Mouse (Mus musculus): ENCODE measurements at regions not wholly inside any gene's neighbourhood (a gene's known extent, or its start where the extent isn't known, plus 50 kb on each side); places are given as distances from the start of the nearest gene placed in this dataset.

- no peak overlapping the region for H3K4me3 ChIP-seq (ENCODE audit: control insufficient read depth in 1 of 2, insufficient read depth in 1 of 2, low read depth in 1 of 2, low read length in 2 of 2)
- H3K9ac ChIP-seq (ENCODE audit: low read length), result no peak overlapping the region
- no peak overlapping the region for H3K4me2 ChIP-seq (ENCODE audit: low read length)
- H3K4me1 ChIP-seq (ENCODE audit: control insufficient read depth in 2 of 2, insufficient read depth in 2 of 2, low read length in 2 of 2), result no peaks in the 10 kb centered on the region
- ATAC-seq (ENCODE audit: insufficient number of reproducible peaks, insufficient read depth, low FRiP score, low read depth), result no peak
- no peak overlapping the region for H3K27ac ChIP-seq (replicated peaks in 1 of 2; ENCODE audit: control insufficient read depth in 1 of 2, insufficient read depth in 1 of 2, low read depth in 2 of 2, low read length in 2 of 2)
- no peaks in the 10 kb centered on the region for H3K36me3 ChIP-seq (ENCODE audit: control insufficient read depth, insufficient read depth, low read length)
- H3K27me3 ChIP-seq (ENCODE audit: control insufficient read depth, insufficient read depth, low read length), result no peaks in the 10 kb centered on the region
- H3K9me3 ChIP-seq (ENCODE audit: control insufficient read depth, low read length), result no peaks in the 10 kb centered on the region
- 85% methylated on average over 2 of the region's 2 CpGs for WGBS
Measured at GRCm38 (mm10) chr10:46718349-46719087, 1140.9 kb downstream of the Hace1 start.

GRCm38 (mm10) chr10:46719088-46719469 lies 1141.5 kb downstream of the Hace1 start:
- 85% methylated on average over 2 of the region's 2 CpGs for WGBS
- Histone ChIP-seq H3K4me2 (ENCODE audit: low read length) (no peak overlapping the region), H3K9me3 (ENCODE audit: control insufficient read depth, low read length) (no peaks in the 10 kb centered on the region), H3K4me1 (ENCODE audit: control insufficient read depth in 2 of 2, insufficient read depth in 2 of 2, low read length in 2 of 2) (no peaks in the 10 kb centered on the region), H3K27me3 (ENCODE audit: control insufficient read depth, insufficient read depth, low read length) (no peaks in the 10 kb centered on the region), H3K9ac (ENCODE audit: low read length) (no peak overlapping the region), H3K4me3 (ENCODE audit: control insufficient read depth in 1 of 2, insufficient read depth in 1 of 2, low read depth in 1 of 2, low read length in 2 of 2) (no peak overlapping the region), H3K36me3 (ENCODE audit: control insufficient read depth, insufficient read depth, low read length) (no peaks in the 10 kb centered on the region), H3K27ac (replicated peaks in 1 of 2; ENCODE audit: control insufficient read depth in 1 of 2, insufficient read depth in 1 of 2, low read depth in 2 of 2, low read length in 2 of 2) (no peak overlapping the region)
- ATAC-seq (ENCODE audit: insufficient number of reproducible peaks, insufficient read depth, low FRiP score, low read depth), result no peak

GRCm38 (mm10) chr10:46723666-46724065 lies 1146.0 kb downstream of the Hace1 start:
- Histone ChIP-seq H3K4me3 (ENCODE audit: control insufficient read depth in 1 of 2, insufficient read depth in 1 of 2, low read depth in 1 of 2, low read length in 2 of 2) (no peak overlapping the region), H3K4me1 (ENCODE audit: control insufficient read depth in 2 of 2, insufficient read depth in 2 of 2, low read length in 2 of 2) (no peaks in the 10 kb centered on the region), H3K27me3 (ENCODE audit: control insufficient read depth, insufficient read depth, low read length) (no peaks in the 10 kb centered on the region), H3K36me3 (ENCODE audit: control insufficient read depth, insufficient read depth, low read length) (no peaks in the 10 kb centered on the region), H3K9me3 (ENCODE audit: control insufficient read depth, low read length) (no peaks in the 10 kb centered on the region), H3K9ac (ENCODE audit: low read length) (no peak overlapping the region), H3K4me2 (ENCODE audit: low read length) (no peak overlapping the region), H3K27ac (replicated peaks in 1 of 2; ENCODE audit: control insufficient read depth in 1 of 2, insufficient read depth in 1 of 2, low read depth in 2 of 2, low read length in 2 of 2) (no peak overlapping the region)
- WGBS, result 45% methylated on average over 2 of the region's 2 CpGs
- ATAC-seq (ENCODE audit: insufficient number of reproducible peaks, insufficient read depth, low FRiP score, low read depth), result no peak

- Histone ChIP-seq H3K9ac (ENCODE audit: low read length) (no peak overlapping the region), H3K27ac (replicated peaks in 1 of 2; ENCODE audit: control insufficient read depth in 1 of 2, insufficient read depth in 1 of 2, low read depth in 2 of 2, low read length in 2 of 2) (no peak overlapping the region), H3K4me1 (ENCODE audit: control insufficient read depth in 2 of 2, insufficient read depth in 2 of 2, low read length in 2 of 2) (no peaks in the 10 kb centered on the region), H3K36me3 (ENCODE audit: control insufficient read depth, insufficient read depth, low read length) (no peaks in the 10 kb centered on the region), H3K27me3 (ENCODE audit: control insufficient read depth, insufficient read depth, low read length) (no peaks in the 10 kb centered on the region), H3K9me3 (ENCODE audit: control insufficient read depth, low read length) (no peaks in the 10 kb centered on the region), H3K4me3 (ENCODE audit: control insufficient read depth in 1 of 2, insufficient read depth in 1 of 2, low read depth in 1 of 2, low read length in 2 of 2) (no peak overlapping the region), H3K4me2 (ENCODE audit: low read length) (no peak overlapping the region)
- 52% methylated on average over 1 of the region's 1 CpGs for WGBS
- no peak for ATAC-seq (ENCODE audit: insufficient number of reproducible peaks, insufficient read depth, low FRiP score, low read depth)
Measured at GRCm38 (mm10) chr10:46730601-46731000, 1153.0 kb downstream of the Hace1 start.

GRCm38 (mm10) chr10:46733760-46734265 lies 1156.2 kb downstream of the Hace1 start:
- H3K36me3 ChIP-seq (ENCODE audit: control insufficient read depth, insufficient read depth, low read length), result no peaks in the 10 kb centered on the region
- H3K4me3 ChIP-seq (ENCODE audit: control insufficient read depth in 1 of 2, insufficient read depth in 1 of 2, low read depth in 1 of 2, low read length in 2 of 2), result no peak overlapping the region
- WGBS, result 33% methylated on average over 2 of the region's 2 CpGs
- H3K4me1 ChIP-seq (ENCODE audit: control insufficient read depth in 2 of 2, insufficient read depth in 2 of 2, low read length in 2 of 2), result no peaks in the 10 kb centered on the region
- no peak overlapping the region for H3K9ac ChIP-seq (ENCODE audit: low read length)
- H3K27ac ChIP-seq (replicated peaks in 1 of 2; ENCODE audit: control insufficient read depth in 1 of 2, insufficient read depth in 1 of 2, low read depth in 2 of 2, low read length in 2 of 2), result no peak overlapping the region
- H3K27me3 ChIP-seq (ENCODE audit: control insufficient read depth, insufficient read depth, low read length), result no peaks in the 10 kb centered on the region
- H3K4me2 ChIP-seq (ENCODE audit: low read length), result no peak overlapping the region
- no peak for ATAC-seq (ENCODE audit: insufficient number of reproducible peaks, insufficient read depth, low FRiP score, low read depth)
- H3K9me3 ChIP-seq (ENCODE audit: control insufficient read depth, low read length), result no peaks in the 10 kb centered on the region

GRCm38 (mm10) chr10:46741098-46741497 lies 1163.5 kb downstream of the Hace1 start:
- Histone ChIP-seq H3K4me1 (ENCODE audit: control insufficient read depth in 2 of 2, insufficient read depth in 2 of 2, low read length in 2 of 2) (no peaks in the 10 kb centered on the region), H3K4me2 (ENCODE audit: low read length) (no peak overlapping the region), H3K27me3 (ENCODE audit: control insufficient read depth, insufficient read depth, low read length) (no peaks in the 10 kb centered on the region), H3K4me3 (ENCODE audit: control insufficient read depth in 1 of 2, insufficient read depth in 1 of 2, low read depth in 1 of 2, low read length in 2 of 2) (no peak overlapping the region), H3K9ac (ENCODE audit: low read length) (no peak overlapping the region), H3K36me3 (ENCODE audit: control insufficient read depth, insufficient read depth, low read length) (no peaks in the 10 kb centered on the region), H3K27ac (replicated peaks in 1 of 2; ENCODE audit: control insufficient read depth in 1 of 2, insufficient read depth in 1 of 2, low read depth in 2 of 2, low read length in 2 of 2) (no peak overlapping the region), H3K9me3 (ENCODE audit: control insufficient read depth, low read length) (no peaks in the 10 kb centered on the region)
- 77% methylated on average over 3 of the region's 3 CpGs for WGBS
- ATAC-seq (ENCODE audit: insufficient number of reproducible peaks, insufficient read depth, low FRiP score, low read depth), result no peak

GRCm38 (mm10) chr10:46742131-46742530 lies 1164.5 kb downstream of the Hace1 start:
- H3K9me3 ChIP-seq (ENCODE audit: control insufficient read depth, low read length), result no peaks in the 10 kb centered on the region
- H3K4me3 ChIP-seq (ENCODE audit: control insufficient read depth in 1 of 2, insufficient read depth in 1 of 2, low read depth in 1 of 2, low read length in 2 of 2), result no peak overlapping the region
- H3K27me3 ChIP-seq (ENCODE audit: control insufficient read depth, insufficient read depth, low read length), result no peaks in the 10 kb centered on the region
- no peak for ATAC-seq (ENCODE audit: insufficient number of reproducible peaks, insufficient read depth, low FRiP score, low read depth)
- H3K4me2 ChIP-seq (ENCODE audit: low read length), result no peak overlapping the region
- no peaks in the 10 kb centered on the region for H3K4me1 ChIP-seq (ENCODE audit: control insufficient read depth in 2 of 2, insufficient read depth in 2 of 2, low read length in 2 of 2)
- no peak overlapping the region for H3K9ac ChIP-seq (ENCODE audit: low read length)
- WGBS, result 60% methylated on average over 3 of the region's 3 CpGs
- H3K27ac ChIP-seq (replicated peaks in 1 of 2; ENCODE audit: control insufficient read depth in 1 of 2, insufficient read depth in 1 of 2, low read depth in 2 of 2, low read length in 2 of 2), result no peak overlapping the region
- no peaks in the 10 kb centered on the region for H3K36me3 ChIP-seq (ENCODE audit: control insufficient read depth, insufficient read depth, low read length)

- 87% methylated on average over 1 of the region's 1 CpGs for WGBS
Measured at GRCm38 (mm10) chr10:46760923-46761322, 1183.3 kb downstream of the Hace1 start.

More at GRCm38 (mm10) chr10:46760923-46761322, 1183.3 kb downstream of the Hace1 start:
- Histone ChIP-seq H3K4me1 (ENCODE audit: control insufficient read depth in 2 of 2, insufficient read depth in 2 of 2, low read length in 2 of 2) (no peaks in the 10 kb centered on the region), H3K9ac (ENCODE audit: low read length) (no peak overlapping the region), H3K36me3 (ENCODE audit: control insufficient read depth, insufficient read depth, low read length) (no peaks in the 10 kb centered on the region), H3K27me3 (ENCODE audit: control insufficient read depth, insufficient read depth, low read length) (no peaks in the 10 kb centered on the region), H3K4me3 (ENCODE audit: control insufficient read depth in 1 of 2, insufficient read depth in 1 of 2, low read depth in 1 of 2, low read length in 2 of 2) (no peak overlapping the region), H3K27ac (replicated peaks in 1 of 2; ENCODE audit: control insufficient read depth in 1 of 2, insufficient read depth in 1 of 2, low read depth in 2 of 2, low read length in 2 of 2) (no peak overlapping the region), H3K4me2 (ENCODE audit: low read length) (no peak overlapping the region), H3K9me3 (ENCODE audit: control insufficient read depth, low read length) (no peaks in the 10 kb centered on the region)
- no peak for ATAC-seq (ENCODE audit: insufficient number of reproducible peaks, insufficient read depth, low FRiP score, low read depth)
